Mouse (Mus musculus) kidney, embryonic 14.5 days (tissue): ENCODE results near the gene Atp13a4. TPM values are rescaled to one million over a fixed set of nuclear protein-coding genes. Genes with fewer than 3 reads are reported as not detected.

ENCODE experiments used
- ATAC-seq: fragments of 200-750 bp; cut with Nextera tagmentation; 2 replicates; pipeline ENCODE4 v1.8.0; 2017; ENCODE audit warnings: moderate number of reproducible peaks, mild to moderate bottlenecking, moderate TSS enrichment, moderate library complexity; ENCODE audit not compliant: low FRiP score, low TSS enrichment
- H3K27ac ChIP-seq: fragments of 300-500 bp; sonication (generic); 2 replicates; pipeline ENCODE4 v1.5.1; 2014; ENCODE audit warnings: low read depth, mild to moderate bottlenecking, low read length, moderate library complexity, mixed read lengths
- H3K27me3 ChIP-seq: fragments of 300-500 bp; sonication (generic); 2 replicates; pipeline ENCODE4 v1.6.1; 2014; ENCODE audit warnings: mild to moderate bottlenecking, low read length; ENCODE audit not compliant: control insufficient read depth, insufficient read depth
- H3K36me3 ChIP-seq: fragments of 300-500 bp; sonication (generic); 2 replicates; pipeline ENCODE4 v1.6.1; 2014; ENCODE audit warnings: low read length, mixed read lengths; ENCODE audit not compliant: control insufficient read depth, insufficient read depth
- H3K4me1 ChIP-seq: fragments of 300-500 bp; sonication (generic); 2 replicates; pipeline ENCODE4 v1.6.1; 2014; ENCODE audit warnings: low read length, mixed read lengths; ENCODE audit not compliant: control insufficient read depth, insufficient read depth
- H3K4me2 ChIP-seq: fragments of 300-500 bp; sonication (generic); replicated peaks from 2 replicates; pipeline ENCODE4 v1.6.1; 2014; ENCODE audit warnings: low read depth, mild to moderate bottlenecking, low read length
- H3K4me3 ChIP-seq: fragments of 300-500 bp; sonication (generic); 2 replicates; pipeline ENCODE4 v1.5.1; 2014; ENCODE audit warnings: mild to moderate bottlenecking, low read length
- H3K9ac ChIP-seq: fragments of 300-500 bp; sonication (generic); 2 replicates; pipeline ENCODE4 v1.6.1; 2014; ENCODE audit warnings: low read depth, mild to moderate bottlenecking, low read length, moderate library complexity
- H3K9me3 ChIP-seq: fragments of 300-500 bp; sonication (generic); 2 replicates; pipeline ENCODE4 v1.6.1; 2016; ENCODE audit warnings: low read length; ENCODE audit not compliant: control insufficient read depth
- WGBS: fragments of 180-500 bp; shearing (Covaris S2); extraction: QIAGEN DNeasy Blood & Tissue Kit; methylation state at CpG from one replicate; pipeline ENCODE4 v1.1.7; 2014; 5-methylcytosine and 5-hydroxymethylcytosine counted together
- polyA plus RNA-seq: library from polyadenylated mRNA; unstranded; fragments of >200 nt; fragmentation: Nextera tagmentation; extraction: Ambion mirVana; gene quantifications from 2 replicates; pipeline ENCODE4 v1.2.1, GENCODE M21; 2014

Atp13a4 gene
- 1.1 and 1.9 TPM in 2 replicates for polyA plus RNA-seq

DNA sequence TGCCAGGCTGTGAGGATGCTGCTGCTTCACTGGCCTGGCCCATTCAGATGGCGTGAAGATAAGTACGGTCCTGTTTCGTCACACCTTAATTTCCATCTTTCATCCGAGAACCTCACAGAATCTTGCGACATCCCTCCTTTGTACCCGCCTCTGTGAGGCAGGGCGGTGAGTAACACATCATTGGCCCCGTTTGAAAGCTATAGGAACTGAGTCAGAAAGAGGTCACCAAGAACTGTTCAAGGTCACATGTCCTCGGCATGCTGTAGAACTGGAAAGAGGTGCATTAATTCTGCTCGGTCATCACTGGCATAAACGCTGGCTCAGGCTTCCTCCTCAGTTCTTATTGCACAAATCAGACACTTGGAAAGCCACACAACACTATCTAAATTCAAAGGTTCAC is at the start of gene Atp13a4:
Gene Atp13a4, minus strand, starts transcription at position 36 of the 400 bp plus-strand sequence.
- no peak within 1 kb of the TSS for H3K27ac ChIP-seq
- H3K4me1 ChIP-seq = no peaks in the 10 kb centered on the region
- 80% methylated on average over 11 of the region's 11 CpGs for WGBS
- no peaks in the 10 kb centered on the region for H3K27me3 ChIP-seq
- H3K9ac ChIP-seq = no peak within 1 kb of the TSS
- no peak within 1 kb of the TSS for H3K4me3 ChIP-seq
- no peaks in the 10 kb centered on the region for H3K9me3 ChIP-seq
- no peaks in the 10 kb centered on the region for H3K36me3 ChIP-seq
- no peak for ATAC-seq
- H3K4me2 ChIP-seq = no peak within 1 kb of the TSS

DNA sequence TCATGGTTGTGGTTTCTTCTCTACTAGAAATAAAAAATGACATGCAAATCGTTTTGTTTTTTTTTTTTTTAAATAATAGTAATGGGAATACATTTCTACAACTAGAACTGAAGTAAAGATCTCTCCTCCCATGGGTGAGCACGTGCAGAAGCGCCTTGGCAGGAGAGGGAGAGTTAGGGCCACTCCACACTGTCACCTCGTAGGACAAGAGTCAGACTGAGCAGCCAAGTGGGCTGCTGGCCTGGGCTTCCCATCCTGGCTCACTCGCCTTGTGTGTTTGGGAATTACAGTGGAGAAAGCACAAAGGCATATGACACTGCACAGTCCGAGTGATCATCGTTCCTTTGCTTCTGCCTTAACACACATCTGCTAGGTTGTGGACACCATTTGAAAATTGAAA is 47.5 kb upstream of the Atp13a4 start:
- Histone ChIP-seq H3K27me3 (no peaks in the 10 kb centered on the region), H3K4me1 (no peaks in the 10 kb centered on the region), H3K4me2 (no peak overlapping the region), H3K9me3 (no peaks in the 10 kb centered on the region), H3K27ac (no peak overlapping the region), H3K4me3 (no peak overlapping the region), H3K36me3 (peaks cover 46% of the 10 kb centered on the region), H3K9ac (no peak overlapping the region)
- WGBS = 85% methylated on average over 7 of the region's 7 CpGs
- no peak for ATAC-seq

DNA sequence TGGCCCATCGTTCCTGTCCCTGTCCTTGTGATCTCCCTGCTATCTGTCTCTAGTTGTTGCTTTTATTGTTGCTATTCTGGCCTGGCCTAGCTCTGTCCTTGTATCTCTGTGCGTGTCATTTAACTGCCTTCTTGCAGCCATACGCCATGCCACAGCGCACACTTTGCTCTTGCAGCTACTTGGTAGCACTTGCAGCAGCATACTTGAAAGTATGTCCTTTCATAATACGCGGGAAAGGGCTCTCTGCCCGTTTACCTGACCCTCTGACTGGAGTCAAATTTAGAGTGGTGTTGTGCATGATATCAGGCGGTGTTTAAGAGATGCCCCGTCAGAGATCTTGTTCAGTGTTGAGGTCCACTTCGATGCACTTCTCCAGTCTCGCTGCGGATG is 35.1 kb upstream of the Atp13a4 start:
- H3K27me3 ChIP-seq = no peaks in the 10 kb centered on the region
- H3K4me2 ChIP-seq = peak overlapping the region; percentile 93
- 9% methylated on average over 12 of the region's 12 CpGs for WGBS
- peak overlapping the region; percentile 91 for H3K4me3 ChIP-seq
- no peak; the same call in 1 of the 2 replicates for ATAC-seq
- no peaks in the 10 kb centered on the region for H3K9me3 ChIP-seq
- H3K4me1 ChIP-seq = peaks cover 8% of the 10 kb centered on the region; the same call in 1 of the 2 replicates
- no peaks in the 10 kb centered on the region for H3K36me3 ChIP-seq
- H3K9ac ChIP-seq = peak overlapping the region; percentile 92
- no peak overlapping the region for H3K27ac ChIP-seq

DNA sequence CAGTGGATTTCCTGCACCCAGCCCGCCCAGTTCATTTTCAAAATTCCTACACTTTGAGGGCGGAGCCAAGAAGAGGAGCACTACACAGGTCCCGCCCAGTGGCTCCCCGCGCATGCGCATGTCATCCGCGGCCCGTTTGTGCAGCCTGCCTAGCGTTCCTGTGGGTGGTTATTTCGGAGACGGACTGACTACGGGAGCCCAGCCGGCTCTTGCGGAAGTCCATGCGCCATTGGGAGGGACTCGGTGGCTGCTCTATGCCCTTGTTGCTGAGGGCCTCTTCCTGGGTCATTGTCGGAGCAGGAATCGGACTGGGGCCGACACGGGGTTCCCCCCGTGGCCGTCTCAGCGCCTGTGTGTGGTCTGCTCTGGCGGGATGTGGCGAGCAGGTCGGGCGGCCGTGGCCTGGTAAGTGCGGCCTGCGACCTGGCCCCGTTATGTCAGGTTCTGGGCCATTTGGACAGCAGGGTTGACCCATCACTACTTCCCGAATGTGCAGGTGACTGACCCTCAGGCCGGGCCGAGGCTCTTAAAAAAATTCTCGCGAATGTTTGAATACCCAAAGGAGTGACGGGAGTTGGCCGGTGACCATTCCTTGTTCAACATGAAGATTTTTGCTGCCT is 34.6 kb upstream of the Atp13a4 start, which contains the start of gene Opa1:
Gene Opa1, plus strand, starts transcription at position 168 of the 620 bp plus-strand sequence.
- peaks cover 8% of the 10 kb centered on the region; the same call in 1 of the 2 replicates for H3K4me1 ChIP-seq
- no peaks in the 10 kb centered on the region for H3K36me3 ChIP-seq
- WGBS = under 1% methylated on average over 39 of the region's 39 CpGs
- H3K4me3 ChIP-seq = peak within 1 kb of the TSS; percentile 91
- no peaks in the 10 kb centered on the region for H3K9me3 ChIP-seq
- H3K27me3 ChIP-seq = no peaks in the 10 kb centered on the region
- H3K27ac ChIP-seq = no peak within 1 kb of the TSS
- H3K9ac ChIP-seq = peak within 1 kb of the TSS; percentile 92
- peak; percentile 100 for ATAC-seq
- H3K4me2 ChIP-seq = peak within 1 kb of the TSS; percentile 93

DNA sequence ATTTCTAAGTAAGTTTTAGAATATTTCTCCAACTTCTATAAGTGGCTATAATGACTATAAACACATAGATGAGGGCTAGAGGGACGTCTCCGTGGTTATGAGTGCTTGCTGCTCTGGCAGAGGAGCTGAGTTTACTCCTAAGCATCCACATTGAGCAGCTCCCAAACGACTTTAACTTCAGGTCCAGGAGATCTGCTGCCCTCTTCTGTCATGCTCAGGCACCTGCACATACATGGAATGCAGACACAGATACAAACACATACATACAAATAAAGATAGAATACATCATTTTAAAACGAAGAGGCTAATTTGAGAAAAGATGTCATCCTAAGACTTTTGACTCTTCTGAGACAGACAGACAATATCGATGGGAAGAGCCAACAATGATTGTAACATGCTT is 31.0 kb upstream of the Atp13a4 start:
- no peak overlapping the region for H3K27ac ChIP-seq
- no peaks in the 10 kb centered on the region for H3K36me3 ChIP-seq
- no peak overlapping the region for H3K9ac ChIP-seq
- ATAC-seq = no peak
- WGBS = 17% methylated on average over 5 of the region's 5 CpGs
- peaks cover 7% of the 10 kb centered on the region; the same call in 1 of the 2 replicates for H3K4me1 ChIP-seq
- H3K4me3 ChIP-seq = no peak overlapping the region
- no peak overlapping the region for H3K4me2 ChIP-seq
- H3K9me3 ChIP-seq = no peaks in the 10 kb centered on the region
- no peaks in the 10 kb centered on the region for H3K27me3 ChIP-seq

DNA sequence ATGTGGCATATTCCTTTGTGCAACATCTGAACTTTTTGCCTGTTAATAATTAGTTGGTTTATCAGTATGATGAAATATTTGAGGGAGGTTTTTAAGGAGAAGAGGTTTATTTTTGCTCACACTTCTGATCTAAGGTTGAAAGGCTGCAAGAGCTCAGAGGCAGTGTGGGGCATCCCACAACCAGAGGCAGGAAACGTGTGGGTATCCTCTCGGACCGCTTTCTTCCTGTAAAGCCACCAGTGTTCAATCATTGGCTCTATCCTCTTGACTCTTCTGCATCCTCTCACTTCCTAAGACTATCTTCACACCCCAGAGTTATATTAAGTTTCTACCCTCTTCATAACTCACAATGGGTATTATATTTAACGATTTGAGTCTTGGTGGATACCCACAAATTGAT is 29.3 kb upstream of the Atp13a4 start:
- ATAC-seq = no peak
- Histone ChIP-seq H3K4me1 (no peaks in the 10 kb centered on the region), H3K27me3 (no peaks in the 10 kb centered on the region), H3K4me2 (no peak overlapping the region), H3K36me3 (no peaks in the 10 kb centered on the region), H3K4me3 (no peak overlapping the region), H3K9me3 (no peaks in the 10 kb centered on the region), H3K9ac (no peak overlapping the region), H3K27ac (no peak overlapping the region)
- WGBS = 73% methylated on average over 4 of the region's 4 CpGs

DNA sequence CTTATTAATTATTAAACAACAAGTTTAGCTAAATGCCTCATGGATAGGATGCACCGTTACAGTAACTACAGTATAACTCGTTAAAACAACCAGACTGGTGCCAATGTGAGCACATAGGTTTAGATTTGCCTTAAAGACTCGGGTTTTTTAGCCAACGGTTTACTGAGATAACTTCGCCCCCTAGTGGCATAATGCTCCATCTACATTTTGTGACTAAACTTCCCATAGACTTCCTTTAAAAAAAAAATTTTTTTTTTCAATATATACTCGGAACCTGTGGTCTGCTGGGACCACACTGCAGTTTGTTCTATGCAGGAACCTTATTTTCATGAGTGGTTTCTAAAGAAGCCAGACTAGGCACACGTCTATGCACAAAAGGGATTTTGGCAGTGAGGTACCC is 16.2 kb upstream of the Atp13a4 start:
- 7% methylated on average over 7 of the region's 7 CpGs for WGBS
- H3K4me1 ChIP-seq = no peaks in the 10 kb centered on the region
- H3K27me3 ChIP-seq = no peaks in the 10 kb centered on the region
- no peak overlapping the region for H3K4me3 ChIP-seq
- ATAC-seq = no peak
- H3K9me3 ChIP-seq = no peaks in the 10 kb centered on the region
- no peak overlapping the region for H3K27ac ChIP-seq
- no peaks in the 10 kb centered on the region for H3K36me3 ChIP-seq
- no peak overlapping the region for H3K9ac ChIP-seq
- peak overlapping the region; percentile 26; the same call in 1 of the 2 replicates for H3K4me2 ChIP-seq

DNA sequence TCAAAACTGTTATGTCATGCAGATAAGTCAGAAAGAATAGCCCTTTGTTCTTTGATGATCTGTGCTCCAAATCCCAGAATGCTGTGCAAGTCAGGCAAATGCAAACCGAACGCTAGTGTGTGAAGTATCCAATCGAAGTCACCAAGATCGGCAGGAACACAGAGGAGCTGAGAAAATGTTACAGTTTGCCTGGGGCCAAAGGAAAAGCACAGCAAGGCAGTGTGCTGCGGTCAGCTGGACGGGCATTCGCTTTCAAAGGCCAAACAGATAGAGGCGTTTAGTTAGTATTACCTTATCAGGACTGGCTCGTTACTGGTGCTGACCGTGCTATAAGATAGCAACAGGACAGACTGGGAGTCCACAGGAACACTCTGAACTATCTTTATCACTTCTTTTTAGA is 15.8 kb upstream of the Atp13a4 start:
- no peak; the same call in 1 of the 2 replicates for ATAC-seq
- 47% methylated on average over 10 of the region's 10 CpGs for WGBS
- H3K9ac ChIP-seq = no peak overlapping the region
- H3K4me2 ChIP-seq = peak overlapping the region; percentile 26
- H3K36me3 ChIP-seq = no peaks in the 10 kb centered on the region
- H3K4me3 ChIP-seq = no peak overlapping the region
- H3K27ac ChIP-seq = no peak overlapping the region
- no peaks in the 10 kb centered on the region for H3K27me3 ChIP-seq
- H3K9me3 ChIP-seq = no peaks in the 10 kb centered on the region
- H3K4me1 ChIP-seq = no peaks in the 10 kb centered on the region

DNA sequence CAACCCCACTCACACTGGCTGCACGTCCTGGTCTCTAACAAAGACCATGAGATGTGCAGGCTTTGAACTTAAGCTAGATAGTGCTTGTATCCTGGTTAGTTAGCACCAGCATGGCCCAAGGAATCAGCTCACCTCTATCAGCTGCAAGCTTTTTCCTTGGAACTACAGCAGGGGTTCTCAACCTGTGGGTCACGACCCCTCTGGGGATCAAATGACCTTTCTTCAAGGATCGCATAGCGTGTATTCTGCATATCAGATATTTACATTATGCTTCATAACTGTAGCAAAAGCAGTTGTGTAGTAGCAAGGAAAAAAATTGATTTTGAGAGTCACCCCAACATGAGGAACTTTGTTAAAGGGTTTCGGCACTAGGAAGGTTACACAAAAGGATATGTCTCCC is 15.0 kb upstream of the Atp13a4 start:
- WGBS = 82% methylated on average over 5 of the region's 5 CpGs
- Histone ChIP-seq H3K4me1 (no peaks in the 10 kb centered on the region), H3K4me2 (no peak overlapping the region)

More for the DNA sequence above, 15.0 kb upstream of the Atp13a4 start:
- no peaks in the 10 kb centered on the region for H3K27me3 ChIP-seq
- no peaks in the 10 kb centered on the region for H3K36me3 ChIP-seq
- H3K27ac ChIP-seq = no peak overlapping the region
- ATAC-seq = no peak
- no peak overlapping the region for H3K4me3 ChIP-seq
- no peak overlapping the region for H3K9ac ChIP-seq
- H3K9me3 ChIP-seq = no peaks in the 10 kb centered on the region
